Mouse (Mus musculus) CH12.LX (cell line): ENCODE results near the gene Ttc9c. TPM values are rescaled to one million over a fixed set of nuclear protein-coding genes. Genes with fewer than 3 reads are reported as not detected.
A peak's percentile ranks its signal among the peaks of the same experiment; 100 is the strongest.

Experiments
- DNase-seq: peaks from one replicate; pipeline ENCODE4 v3.0.0-alpha.2; 2013; ENCODE audit errors: extremely low read depth
- H3K27ac ChIP-seq: 2 replicates; pipeline ENCODE4 v1.5.1; 2012; ENCODE audit warnings: low read depth, mild to moderate bottlenecking, control low read depth, moderate library complexity; ENCODE audit not compliant: insufficient read depth
- H3K27me3 ChIP-seq: replicated peaks from 2 replicates; pipeline ENCODE3; 2012; ENCODE audit warnings: inconsistent platforms
- H3K36me3 ChIP-seq, 2 experiments: replicated peaks in 1 of 2; 2 replicates each; pipeline versions ENCODE3 to v1.6.1; 2012; ENCODE audit warnings: inconsistent platforms in 1 of 2, low read length in 1 of 2, mild to moderate bottlenecking in 1 of 2, mixed read lengths in 1 of 2, moderate library complexity in 1 of 2; ENCODE audit not compliant: control insufficient read depth in 1 of 2, insufficient read depth in 1 of 2
- H3K4me1 ChIP-seq, 2 experiments: 2 replicates each; pipeline ENCODE4 v1.6.1; 2012; ENCODE audit warnings: inconsistent platforms in 1 of 2, moderate library complexity in 1 of 2; ENCODE audit not compliant: insufficient read depth in 2 of 2, control insufficient read depth in 1 of 2
- H3K4me2 ChIP-seq: 2 replicates; pipeline ENCODE4 v1.6.1; 2012; ENCODE audit warnings: low read depth, mild to moderate bottlenecking, control low read depth; ENCODE audit not compliant: poor library complexity, insufficient read depth, severe bottlenecking
- H3K4me3 ChIP-seq, 3 experiments: fragments of 150-350 bp in 1 of 3; sonication (generic) in 1 of 3; replicated peaks in 1 of 3; 2 replicates each; pipeline versions ENCODE3 to v1.5.1; 2011 to 2012; ENCODE audit warnings: low read depth in 2 of 3, low read length in 2 of 3, mild to moderate bottlenecking in 2 of 3, moderate library complexity in 2 of 3, control low read depth in 1 of 3, improper control_type of control experiment in 1 of 3, inconsistent platforms in 1 of 3, mixed read lengths in 1 of 3; ENCODE audit not compliant: poor library complexity in 1 of 3
- H3K79me2 ChIP-seq: replicated peaks from 2 replicates; pipeline ENCODE4 v1.6.1; 2012; ENCODE audit warnings: mild to moderate bottlenecking, moderate library complexity; ENCODE audit not compliant: control insufficient read depth, poor library complexity, insufficient read depth, severe bottlenecking; ENCODE audit errors: extremely low read depth
- H3K9ac ChIP-seq: 2 replicates; pipeline ENCODE4 v1.6.1; 2012; ENCODE audit warnings: low read depth, mild to moderate bottlenecking, control low read depth, moderate library complexity; ENCODE audit not compliant: insufficient read depth
- H3K9me3 ChIP-seq: replicated peaks from 2 replicates; pipeline ENCODE3; 2012; ENCODE audit warnings: low read length, inconsistent platforms, mixed read lengths
- BHLHE40 ChIP-seq: IDR thresholded peaks from 2 replicates; pipeline ENCODE4 v1.6.1; 2011; ENCODE audit warnings: mild to moderate bottlenecking, low read depth, low read length, improper control_type of control experiment
- CHD1 ChIP-seq: IDR thresholded peaks from 2 replicates; pipeline ENCODE4 v1.6.1; 2012; ENCODE audit warnings: low read depth, low read length, improper control_type of control experiment, inconsistent platforms
- CHD2 ChIP-seq: IDR thresholded peaks from 2 replicates; pipeline ENCODE4 v1.6.1; 2011; ENCODE audit warnings: low read length, improper control_type of control experiment
- CTCF ChIP-seq, 2 experiments: IDR thresholded peaks in 1 of 2; conservative IDR thresholded peaks in 1 of 2; 2 replicates each; pipeline ENCODE4 v1.5.1; 2011 to 2012; ENCODE audit warnings: low read depth in 2 of 2, low read length in 2 of 2, improper control_type of control experiment in 1 of 2, inconsistent platforms in 1 of 2, mild to moderate bottlenecking in 1 of 2, moderate library complexity in 1 of 2
- E2F4 ChIP-seq: IDR thresholded peaks from 2 replicates; pipeline ENCODE4 v1.6.1; 2011; ENCODE audit warnings: low read depth, low read length, improper control_type of control experiment; ENCODE audit not compliant: insufficient replicate concordance
- ELF1 ChIP-seq: IDR thresholded peaks from 2 replicates; pipeline ENCODE4 v1.6.1; 2014; ENCODE audit warnings: low read depth, mild to moderate bottlenecking, inconsistent platforms, low read length, improper control_type of control experiment
- EP300 ChIP-seq: IDR thresholded peaks from 2 replicates; pipeline ENCODE4 v1.6.1; 2011; ENCODE audit warnings: low read length, improper control_type of control experiment
- ETS1 ChIP-seq: conservative IDR thresholded peaks from 2 replicates; pipeline ENCODE4 v1.6.1; 2012; ENCODE audit warnings: low read depth, mild to moderate bottlenecking, inconsistent platforms, low read length, improper control_type of control experiment, moderate library complexity
- GABPA ChIP-seq: IDR thresholded peaks from 2 replicates; pipeline ENCODE4 v1.6.1; 2012; ENCODE audit warnings: low read depth, low read length, improper control_type of control experiment, inconsistent platforms; ENCODE audit not compliant: insufficient replicate concordance
- HCFC1 ChIP-seq: IDR thresholded peaks from 2 replicates; pipeline ENCODE4 v1.6.1; 2012; ENCODE audit warnings: low read depth, mild to moderate bottlenecking, inconsistent platforms, low read length, improper control_type of control experiment
- IRF4 ChIP-seq: IDR thresholded peaks from 2 replicates; pipeline ENCODE4 v1.6.1; 2014; ENCODE audit warnings: low read depth, mild to moderate bottlenecking, inconsistent platforms, low read length, improper control_type of control experiment
- JUN ChIP-seq: IDR thresholded peaks from 2 replicates; pipeline ENCODE4 v1.6.1; 2011; ENCODE audit warnings: low read depth, mild to moderate bottlenecking, low read length, improper control_type of control experiment, moderate library complexity; ENCODE audit not compliant: insufficient read depth
- JUND ChIP-seq: conservative IDR thresholded peaks from 2 replicates; pipeline ENCODE4 v1.6.1; 2011; ENCODE audit warnings: low read depth, low read length, improper control_type of control experiment
- KAT2A ChIP-seq: IDR thresholded peaks from 2 replicates; pipeline ENCODE4 v1.6.1; 2012; ENCODE audit warnings: low read length, improper control_type of control experiment, inconsistent platforms; ENCODE audit not compliant: insufficient replicate concordance
- MAFK ChIP-seq: IDR thresholded peaks from 2 replicates; pipeline ENCODE4 v1.6.1; 2011; ENCODE audit warnings: low read length, improper control_type of control experiment; ENCODE audit not compliant: insufficient replicate concordance
- MAX ChIP-seq: IDR thresholded peaks from 2 replicates; pipeline ENCODE4 v1.6.1; 2011; ENCODE audit warnings: low read length, improper control_type of control experiment
- MAZ ChIP-seq: IDR thresholded peaks from 2 replicates; pipeline ENCODE4 v1.6.1; 2012; ENCODE audit warnings: low read depth, mild to moderate bottlenecking, inconsistent platforms, low read length, improper control_type of control experiment, moderate library complexity
- MEF2A ChIP-seq: IDR thresholded peaks from 2 replicates; pipeline ENCODE4 v1.6.1; 2014; ENCODE audit warnings: low read depth, mild to moderate bottlenecking, inconsistent platforms, low read length, improper control_type of control experiment, borderline replicate concordance
- MXI1 ChIP-seq: IDR thresholded peaks from 2 replicates; pipeline ENCODE4 v1.6.1; 2011; ENCODE audit warnings: mild to moderate bottlenecking, low read depth, low read length, improper control_type of control experiment
- MYC ChIP-seq: IDR thresholded peaks from 2 replicates; pipeline ENCODE4 v1.6.1; 2011; ENCODE audit warnings: low read depth, mild to moderate bottlenecking, improper control_type of control experiment, low read length
- NELFE ChIP-seq: IDR thresholded peaks from 2 replicates; pipeline ENCODE4 v1.6.1; 2011; ENCODE audit warnings: low read depth, low read length, improper control_type of control experiment
- NRF1 ChIP-seq: IDR thresholded peaks from 2 replicates; pipeline ENCODE4 v1.6.1; 2014; ENCODE audit warnings: low read depth, mild to moderate bottlenecking, inconsistent platforms, low read length, improper control_type of control experiment, moderate library complexity
- PAX5 ChIP-seq: IDR thresholded peaks from 2 replicates; pipeline ENCODE4 v1.6.1; 2012; ENCODE audit warnings: low read length, inconsistent platforms, mixed read lengths
- POLR2A ChIP-seq: IDR thresholded peaks from 2 replicates; pipeline ENCODE4 v1.6.1; 2011; ENCODE audit warnings: low read depth, mild to moderate bottlenecking, improper control_type of control experiment, low read length
- POLR2AphosphoS2 ChIP-seq: IDR thresholded peaks from 2 replicates; pipeline ENCODE4 v1.6.1; 2011; ENCODE audit warnings: low read depth, low read length, improper control_type of control experiment
- RAD21 ChIP-seq: IDR thresholded peaks from 2 replicates; pipeline ENCODE4 v1.6.1; 2011; ENCODE audit warnings: low read depth, mild to moderate bottlenecking, low read length, improper control_type of control experiment, moderate library complexity
- RCOR1 ChIP-seq: conservative IDR thresholded peaks from 2 replicates; pipeline ENCODE4 v1.6.1; 2012; ENCODE audit warnings: low read depth, mild to moderate bottlenecking, inconsistent platforms, low read length, improper control_type of control experiment
- SIN3A ChIP-seq: IDR thresholded peaks from 2 replicates; pipeline ENCODE4 v1.6.1; 2012; ENCODE audit warnings: low read length, improper control_type of control experiment, inconsistent platforms
- SMC3 ChIP-seq: IDR thresholded peaks from 2 replicates; pipeline ENCODE4 v1.6.1; 2011; ENCODE audit warnings: low read depth, low read length, improper control_type of control experiment
- TBP ChIP-seq: conservative IDR thresholded peaks from 2 replicates; pipeline ENCODE4 v1.6.1; 2011; ENCODE audit warnings: low read depth, low read length, improper control_type of control experiment
- TCF12 ChIP-seq: IDR thresholded peaks from 2 replicates; pipeline ENCODE4 v1.6.1; 2014; ENCODE audit warnings: low read depth, mild to moderate bottlenecking, inconsistent platforms, low read length, improper control_type of control experiment
- UBTF ChIP-seq: IDR thresholded peaks from 2 replicates; pipeline ENCODE4 v1.6.1; 2012; ENCODE audit warnings: low read depth, mild to moderate bottlenecking, inconsistent platforms, low read length, improper control_type of control experiment, moderate library complexity
- USF1 ChIP-seq: IDR thresholded peaks from 2 replicates; pipeline ENCODE4 v1.6.1; 2014; ENCODE audit warnings: low read depth, mild to moderate bottlenecking, inconsistent platforms, low read length, improper control_type of control experiment
- USF2 ChIP-seq: conservative IDR thresholded peaks from 2 replicates; pipeline ENCODE4 v1.6.1; 2011; ENCODE audit warnings: low read depth, low read length, improper control_type of control experiment
- ZC3H11A ChIP-seq: IDR thresholded peaks from 2 replicates; pipeline ENCODE4 v1.6.1; 2012; ENCODE audit warnings: low read depth, mild to moderate bottlenecking, inconsistent platforms, low read length, improper control_type of control experiment
- ZKSCAN1 ChIP-seq: IDR thresholded peaks from 2 replicates; pipeline ENCODE4 v1.6.1; 2012; ENCODE audit warnings: low read depth, inconsistent platforms, low read length, improper control_type of control experiment, borderline replicate concordance
- ZMIZ1 ChIP-seq: IDR thresholded peaks from 2 replicates; pipeline ENCODE4 v1.6.1; 2012; ENCODE audit warnings: low read depth, mild to moderate bottlenecking, inconsistent platforms, low read length, improper control_type of control experiment
- ZNF384 ChIP-seq: IDR thresholded peaks from 2 replicates; pipeline ENCODE4 v1.6.1; 2012; ENCODE audit warnings: low read depth, low read length, improper control_type of control experiment, inconsistent platforms
- dilution Hi-C: fragments of 300-500 bp; cut with MboI; formaldehyde crosslinking; loops from 2 replicates; pipeline ENCODE4 v1.14.3; 2020; ENCODE audit warnings: low sequenced_read_pairs; ENCODE audit not compliant: extremely low pct_unique_long_range_greater_than_20kb, extremely low pct_ligation_motif_present
- in situ Hi-C: fragments of 300-500 bp; cut with MboI; formaldehyde crosslinking; loops from 3 replicates; pipeline ENCODE4 v1.14.3; 2019; ENCODE audit warnings: low sequenced_read_pairs, low pct_ligation_motif_present, low pct_unique_long_range_greater_than_20kb, mixed read lengths
- polyA plus RNA-seq: library from polyadenylated mRNA; unstranded; fragments of >175 nt; gene quantifications from 2 replicates; pipeline ENCODE4 v1.2.1, GENCODE M21; 2012; ENCODE audit warnings: low read depth; ENCODE audit not compliant: insufficient read length
- total RNA-seq, 2 experiments: library from RNA; depleted of rRNA; stranded (reverse); fragments of 300-350 nt in 1 of 2; fragments of >200 nt in 1 of 2; gene quantifications; 2 replicates each; pipeline ENCODE4 v1.2.3; 2012 to 2014

The Ttc9c gene
- total and polyA plus RNA-seq, 3 experiments, result 42.0 to 56.5 (median 44.7) TPM

DNA sequence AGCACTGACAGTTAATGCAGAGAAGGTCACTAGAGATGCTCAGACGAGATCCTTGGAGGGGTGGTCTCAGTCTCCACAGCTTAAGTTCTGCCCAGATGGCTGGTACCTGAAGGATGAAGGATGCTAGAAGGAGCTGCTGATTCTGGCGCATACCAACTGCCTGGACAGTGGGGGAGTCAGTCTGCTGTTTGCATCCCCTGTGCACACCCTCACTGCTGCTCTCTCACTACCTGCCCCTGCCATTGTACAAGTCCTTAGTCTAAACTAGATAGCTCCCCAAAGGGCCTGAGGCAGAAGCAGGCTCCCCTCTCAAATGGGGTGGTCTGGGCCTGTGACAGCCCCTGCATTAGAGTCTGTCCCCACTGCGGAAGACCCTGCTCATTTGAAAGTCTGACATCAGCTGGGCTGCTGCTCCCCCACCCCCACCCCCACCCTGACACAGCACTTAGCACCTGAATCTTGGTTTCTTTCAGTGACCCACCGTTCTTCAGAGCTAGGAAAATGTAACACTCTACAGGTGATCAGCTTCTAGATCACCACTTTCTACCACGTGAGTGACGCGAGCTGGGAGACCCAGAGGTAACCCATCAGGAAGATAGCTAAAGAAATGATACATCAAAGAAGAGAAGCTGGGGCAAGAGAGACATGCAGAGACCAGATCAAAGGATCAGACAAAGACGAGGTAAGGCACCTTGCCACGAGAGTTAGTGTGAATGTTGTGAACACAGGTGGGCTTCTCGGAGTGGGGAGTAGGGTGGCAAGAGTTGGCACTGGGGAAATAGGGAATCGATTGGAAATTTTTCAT, 20.2 kb upstream of the Ttc9c start, which contains the start of gene Gng3:
Gene Gng3, minus strand, starts transcription at position 92 of the 805 bp plus-strand sequence.
- dilution Hi-C loops, result no loop called here
- H3K4me1 ChIP-seq, result peaks cover 11 to 45% of the 10 kb centered on the region in 2 experiments
- H3K27ac ChIP-seq, result peak within 1 kb of the TSS; percentile 92

More for the DNA sequence above, 20.2 kb upstream of the Ttc9c start, which contains the start of gene Gng3:
- Histone ChIP-seq H3K9me3 (no peaks in the 10 kb centered on the region), H3K79me2 (peaks cover 20% of the 10 kb centered on the region), H3K9ac (peak within 1 kb of the TSS; percentile 75), H3K36me3 (peaks cover 15 to 51% of the 10 kb centered on the region in 2 experiments), H3K4me3 (peak within 1 kb of the TSS; percentile 56 to 81 (median 65)), H3K27me3 (no peaks in the 10 kb centered on the region), H3K4me2 (peak within 1 kb of the TSS; percentile 96)
- TF ChIP-seq CHD1 (peak; percentile 98), GABPA (no peak), ZNF384 (no peak), MAX (0 out of 2 replicates have a peak, but pooled peaks have one; percentile 46), ZC3H11A (no peak), PAX5 (no peak), ELF1 (peak; percentile 76), HCFC1 (peak; percentile 49; the same call in 1 of the 2 replicates), USF2 (no peak), KAT2A (no peak), TCF12 (peak; percentile 77), SMC3 (no peak), IRF4 (0 out of 2 replicates have a peak, but pooled peaks have one; percentile 17), ZKSCAN1 (no peak), MXI1 (peak; percentile 48; the same call in 1 of the 2 replicates), TBP (0 out of 2 replicates have a peak, but pooled peaks have one; percentile 56), CTCF (conservative IDR thresholded peaks at IDR 0.05 in 1 of 2, IDR thresholded peaks at IDR 0.05 in 1 of 2; ENCODE audit: low read depth in 2 of 2, low read length in 2 of 2) (no peak), JUND (no peak), RCOR1 (no peak; the same call in 1 of the 2 replicates), USF1 (no peak), NRF1 (0 out of 2 replicates have a peak, but pooled peaks have one; percentile 15), E2F4 (no peak), SIN3A (peak; percentile 73), ETS1 (0 out of 2 replicates have a peak, but pooled peaks have one; percentile 32), MAFK (no peak), CHD2 (peak; percentile 75), RAD21 (no peak), NELFE (no peak), MYC (peak; percentile 40; the same call in 1 of the 2 replicates), MAZ (no peak; the same call in 1 of the 2 replicates), MEF2A (peak; percentile 44; the same call in 1 of the 2 replicates), POLR2AphosphoS2 (no peak), UBTF (no peak), ZMIZ1 (no peak), POLR2A (peak; percentile 38; the same call in 1 of the 2 replicates), EP300 (no peak), BHLHE40 (peak; percentile 36; the same call in 1 of the 2 replicates), JUN (no peak)
- peak; percentile 64 for DNase-seq
- in situ Hi-C loops, result loop anchor here (25.0 kb wide), 1 partner anchor 1023 kb away; no protein-coding TSS in a partner anchor
